Mouse (Mus musculus) CD4-positive, CD25-positive, alpha-beta regulatory T cell, adult 4 months (primary cell): Measurements from ENCODE around the gene Jsrp1. TPM values are rescaled to one million over a fixed set of nuclear protein-coding genes. Genes with fewer than 3 reads are reported as not detected.

Experiments used
- polyA plus RNA-seq, 2 experiments: library from polyadenylated mRNA; unstranded; fragments of 100-300 nt; shearing (Covaris generic); gene quantifications; one replicate each; pipeline ENCODE4 v1.2.1; 2017

Gene Jsrp1
- polyA plus RNA-seq, 2 experiments from 2014 or later, result not detected

Other genes with a start within 250 kb of the Jsrp1 start
- 1 to 10 TPM; 7.2 to 10.0 TPM for gene Klf16, start 236.2 kb downstream of the Jsrp1 start, polyA plus RNA-seq
- gene Abhd17a, start 223.2 kb downstream of the Jsrp1 start, polyA plus RNA-seq, result 1 to 10 TPM; 2.3 to 9.7 TPM
- 100 to 1,000 TPM in 1 of 2 experiments, 10 to 100 TPM in 1; 98.1 to 145 TPM for gene Scamp4, start 210.6 kb downstream of the Jsrp1 start, polyA plus RNA-seq
- 1 to 10 TPM; 1.7 to 3.6 TPM for gene Adat3, start 210.6 kb downstream of the Jsrp1 start, polyA plus RNA-seq
- 10 to 100 TPM; 11.1 to 13.6 TPM for gene Gm49322, start 207.5 kb downstream of the Jsrp1 start, polyA plus RNA-seq
- 10 to 100 TPM in 1 of 2 experiments, 1 to 10 TPM in 1; 6.9 to 12.8 TPM for gene Csnk1g2, start 190.7 kb downstream of the Jsrp1 start, polyA plus RNA-seq
- gene Btbd2, start 156.4 kb downstream of the Jsrp1 start, polyA plus RNA-seq, result 1 to 10 TPM; 7.2 to 7.3 TPM
- 10 to 100 TPM; 37.3 to 51.7 TPM for gene Mknk2, start 135.4 kb downstream of the Jsrp1 start, polyA plus RNA-seq
- 100 to 1,000 TPM; 265 to 359 TPM for gene Mob3a, start 111.5 kb downstream of the Jsrp1 start, polyA plus RNA-seq
- 100 to 1,000 TPM in 1 of 2 experiments, 10 to 100 TPM in 1; 89.2 to 116 TPM for gene Izumo4, start 111.3 kb downstream of the Jsrp1 start, polyA plus RNA-seq
- 10 to 100 TPM; 26.7 to 29.1 TPM for gene Ap3d1, start 71.2 kb downstream of the Jsrp1 start, polyA plus RNA-seq
- gene Dot1l, start 58.3 kb downstream of the Jsrp1 start, polyA plus RNA-seq, result 10 to 100 TPM; 13.4 to 15.5 TPM
- gene Sf3a2, start 15.3 kb downstream of the Jsrp1 start, polyA plus RNA-seq, result 10 to 100 TPM; 12.3 to 13.2 TPM
- gene Plekhj1, start 14.9 kb downstream of the Jsrp1 start, polyA plus RNA-seq, result 100 to 1,000 TPM; 106 to 120 TPM
- gene Amh, start 8.3 kb downstream of the Jsrp1 start, polyA plus RNA-seq, result not detected
- 1,000 to 10,000 TPM; 1,727 to 2,219 TPM for gene Oaz1, start 13.2 kb upstream of the Jsrp1 start, polyA plus RNA-seq
- gene Lingo3, start 30.5 kb upstream of the Jsrp1 start, polyA plus RNA-seq, result not detected
- gene Lsm7, start 41.7 kb upstream of the Jsrp1 start, polyA plus RNA-seq, result 100 to 1,000 TPM; 198 to 233 TPM
- gene Sppl2b, start 41.8 kb upstream of the Jsrp1 start, polyA plus RNA-seq, result 10 to 100 TPM; 12.2 to 22.2 TPM
- not detected for gene Tmprss9, start 58.4 kb upstream of the Jsrp1 start, polyA plus RNA-seq
- gene Timm13, start 87.5 kb upstream of the Jsrp1 start, polyA plus RNA-seq, result 100 to 1,000 TPM; 212 to 257 TPM
- gene Lmnb2, start 104.7 kb upstream of the Jsrp1 start, polyA plus RNA-seq, result 1 to 10 TPM; 3.3 to 4.7 TPM
- 10 to 100 TPM; 25.3 to 38.9 TPM for gene Gadd45b, start 116.6 kb upstream of the Jsrp1 start, polyA plus RNA-seq
- under 1 TPM in 1 of 2 experiments, not detected in 1; 0.54 TPM for gene Gng7, start 201.4 kb upstream of the Jsrp1 start, polyA plus RNA-seq
- not detected for gene Diras1, start 212.2 kb upstream of the Jsrp1 start, polyA plus RNA-seq
- gene Slc39a3, start 223.9 kb upstream of the Jsrp1 start, polyA plus RNA-seq, result 1 to 10 TPM; 3.3 to 4.7 TPM
- 100 to 1,000 TPM in 1 of 2 experiments, 10 to 100 TPM in 1; 78.9 to 148 TPM for gene Sgta, start 246.7 kb upstream of the Jsrp1 start, polyA plus RNA-seq